Mouse (Mus musculus) kidney, adult 2 months (tissue): ENCODE measurements at regions not wholly inside any gene's neighbourhood (a gene's known extent, or its start where the extent isn't known, plus 50 kb on each side); places are given as distances from the start of the nearest gene placed in this dataset.

ENCODE experiments used
- DNase-seq: peaks from one replicate; pipeline ENCODE4 v3.0.0; 2021
- H3K27ac ChIP-seq: fragments of 200-500 bp; 2 replicates; pipeline ENCODE4 v1.5.1; 2012; ENCODE audit warnings: low read depth, low read length, control low read depth, inconsistent platforms; ENCODE audit not compliant: insufficient read depth
- H3K27me3 ChIP-seq: fragments of 200-500 bp; replicated peaks from 2 replicates; pipeline ENCODE4 v1.6.1; 2012; ENCODE audit warnings: mild to moderate bottlenecking, moderate library complexity, low read length, inconsistent platforms; ENCODE audit not compliant: control insufficient read depth, insufficient read depth
- H3K36me3 ChIP-seq: fragments of 200-500 bp; 2 replicates; pipeline ENCODE4 v1.6.1; 2012; ENCODE audit warnings: mild to moderate bottlenecking, moderate library complexity, low read length, inconsistent platforms; ENCODE audit not compliant: control insufficient read depth, insufficient read depth
- H3K4me1 ChIP-seq: fragments of 200-500 bp; 2 replicates; pipeline ENCODE4 v1.6.1; 2011; ENCODE audit warnings: low read length; ENCODE audit not compliant: control insufficient read depth, insufficient read depth
- H3K4me3 ChIP-seq: fragments of 200-500 bp; 2 replicates; pipeline ENCODE4 v1.5.1; 2011; ENCODE audit warnings: mild to moderate bottlenecking, low read depth, low read length, control low read depth; ENCODE audit not compliant: insufficient read depth
- CTCF ChIP-seq: fragments of 200-500 bp; conservative IDR thresholded peaks from 2 replicates; pipeline ENCODE4 v1.5.1; 2011; ENCODE audit warnings: low read depth, mild to moderate bottlenecking, control low read depth, low read length, moderate library complexity, mixed read lengths; ENCODE audit not compliant: insufficient read depth, insufficient read length
- POLR2A ChIP-seq: fragments of 200-500 bp; IDR thresholded peaks from one replicate; pipeline ENCODE4 v1.6.1; 2011; ENCODE audit warnings: low read depth, low read length, control low read depth
- WGBS: fragments of 180-500 bp; shearing (Covaris S2); methylation state at CpG from one replicate; pipeline ENCODE4 v1.1.7; 2018; 5-methylcytosine and 5-hydroxymethylcytosine counted together

- no peaks in the 10 kb centered on the region for H3K36me3 ChIP-seq
- DNase-seq, result peak; percentile 12
- H3K27ac ChIP-seq, result no peak overlapping the region
- 80% methylated on average over 9 of the region's 9 CpGs for WGBS
- H3K4me1 ChIP-seq, result no peaks in the 10 kb centered on the region
- no peak overlapping the region for H3K4me3 ChIP-seq
- H3K27me3 ChIP-seq, result no peaks in the 10 kb centered on the region
- no peak for TF ChIP-seq CTCF
- no peak for TF ChIP-seq POLR2A
Observed at GRCm38 (mm10) chr2:160525301-160526205, 120.1 kb upstream of the Top1 start.

- Histone ChIP-seq H3K4me1 (no peaks in the 10 kb centered on the region), H3K4me3 (no peak overlapping the region), H3K36me3 (no peaks in the 10 kb centered on the region), H3K27me3 (no peaks in the 10 kb centered on the region), H3K27ac (no peak overlapping the region)
- 53% methylated on average over 8 of the region's 8 CpGs for WGBS
- TF ChIP-seq CTCF, result no peak
- peak; percentile 6 for DNase-seq
Observed at GRCm38 (mm10) chr2:160526377-160527125, 119.1 kb upstream of the Top1 start.

- H3K36me3 ChIP-seq, result no peaks in the 10 kb centered on the region
- WGBS, result 83% methylated on average over 7 of the region's 7 CpGs
- H3K27ac ChIP-seq, result no peak overlapping the region
- TF ChIP-seq CTCF, result no peak
- no peak for TF ChIP-seq POLR2A
- H3K4me1 ChIP-seq, result no peaks in the 10 kb centered on the region
- no peaks in the 10 kb centered on the region for H3K27me3 ChIP-seq
- H3K4me3 ChIP-seq, result no peak overlapping the region
- no peak for DNase-seq
Observed at GRCm38 (mm10) chr2:160529306-160529705, 116.4 kb upstream of the Top1 start.

GRCm38 (mm10) chr2:160530377-160530776, 115.3 kb upstream of the Top1 start:
- Histone ChIP-seq H3K4me1 (no peaks in the 10 kb centered on the region), H3K27ac (no peak overlapping the region), H3K36me3 (no peaks in the 10 kb centered on the region), H3K27me3 (no peaks in the 10 kb centered on the region), H3K4me3 (no peak overlapping the region)
- DNase-seq, result peak; percentile 1
- WGBS, result 38% methylated on average over 3 of the region's 3 CpGs
- TF ChIP-seq POLR2A (no peak), CTCF (no peak)

- no peak for DNase-seq
- Histone ChIP-seq H3K27ac (no peak overlapping the region), H3K4me1 (no peaks in the 10 kb centered on the region), H3K36me3 (no peaks in the 10 kb centered on the region), H3K27me3 (no peaks in the 10 kb centered on the region), H3K4me3 (no peak overlapping the region)
- TF ChIP-seq POLR2A (no peak), CTCF (no peak)
- WGBS, result 38% methylated on average over 8 of the region's 8 CpGs
Observed at GRCm38 (mm10) chr2:160537319-160537719, 108.4 kb upstream of the Top1 start.

GRCm38 (mm10) chr2:160545527-160545926, 100.2 kb upstream of the Top1 start:
- DNase-seq, result no peak
- no peak overlapping the region for H3K4me3 ChIP-seq
- no peaks in the 10 kb centered on the region for H3K4me1 ChIP-seq
- no peak overlapping the region for H3K27ac ChIP-seq
- TF ChIP-seq POLR2A, result no peak
- TF ChIP-seq CTCF, result no peak
- WGBS, result 26% methylated on average over 4 of the region's 4 CpGs
- no peaks in the 10 kb centered on the region for H3K27me3 ChIP-seq
- no peaks in the 10 kb centered on the region for H3K36me3 ChIP-seq

GRCm38 (mm10) chr2:160552121-160552669, 93.5 kb upstream of the Top1 start:
- TF ChIP-seq POLR2A (no peak), CTCF (no peak)
- Histone ChIP-seq H3K4me1 (no peaks in the 10 kb centered on the region), H3K4me3 (no peak overlapping the region), H3K27me3 (no peaks in the 10 kb centered on the region), H3K27ac (no peak overlapping the region), H3K36me3 (no peaks in the 10 kb centered on the region)
- no peak for DNase-seq
- WGBS, result 66% methylated on average over 19 of the region's 19 CpGs
